Mouse (Mus musculus) limb, embryonic 14.5 days (tissue): ENCODE data around the gene Hist2h2bb. TPM values are rescaled to one million over a fixed set of nuclear protein-coding genes. Genes with fewer than 3 reads are reported as not detected.
"Not testable (repeated sequence)": the region's sequence is repeated elsewhere in the genome, so short reads cannot be mapped to it uniquely, and the experiment has no call there.

Experiments
- ATAC-seq: fragments of 200-750 bp; cut with Nextera tagmentation; 2 replicates; pipeline ENCODE4 v1.8.0; 2017; ENCODE audit warnings: low read depth, moderate number of reproducible peaks, moderate TSS enrichment; ENCODE audit not compliant: low FRiP score
- DNase-seq: peaks from one replicate; pipeline ENCODE4 v3.0.0-alpha.2; 2015; ENCODE audit warnings: low spot score
- H3K27ac ChIP-seq: fragments of 300-500 bp; sonication (generic); replicated peaks from 2 replicates; pipeline ENCODE4 v1.5.1; 2014; ENCODE audit warnings: low read depth, mild to moderate bottlenecking, low read length, moderate library complexity, mixed read lengths
- H3K27me3 ChIP-seq: fragments of 300-500 bp; sonication (generic); 2 replicates; pipeline ENCODE4 v1.6.1; 2014; ENCODE audit warnings: low read length, mixed read lengths; ENCODE audit not compliant: control insufficient read depth, insufficient read depth
- H3K36me3 ChIP-seq: fragments of 300-500 bp; sonication (generic); 2 replicates; pipeline ENCODE4 v1.6.1; 2014; ENCODE audit warnings: mild to moderate bottlenecking, low read length, moderate library complexity, mixed read lengths; ENCODE audit not compliant: control insufficient read depth, insufficient read depth
- H3K4me1 ChIP-seq: fragments of 300-500 bp; sonication (generic); 2 replicates; pipeline ENCODE4 v1.6.1; 2014; ENCODE audit warnings: antibody characterized with exemption, low read length, mixed read lengths; ENCODE audit not compliant: control insufficient read depth, insufficient read depth
- H3K4me2 ChIP-seq: fragments of 300-500 bp; sonication (generic); replicated peaks from 2 replicates; pipeline ENCODE4 v1.6.1; 2014; ENCODE audit warnings: low read depth, mild to moderate bottlenecking, low read length, moderate library complexity; ENCODE audit not compliant: severe bottlenecking
- H3K4me3 ChIP-seq: fragments of 300-500 bp; sonication (generic); replicated peaks from 2 replicates; pipeline ENCODE4 v1.5.1; 2014; ENCODE audit warnings: low read length
- H3K9ac ChIP-seq: fragments of 300-500 bp; sonication (generic); 2 replicates; pipeline ENCODE4 v1.6.1; 2014; ENCODE audit warnings: mild to moderate bottlenecking, low read depth, low read length, moderate library complexity; ENCODE audit not compliant: severe bottlenecking
- H3K9me3 ChIP-seq: fragments of 300-500 bp; sonication (generic); 2 replicates; pipeline ENCODE4 v1.6.1; 2016; ENCODE audit warnings: low read length; ENCODE audit not compliant: control insufficient read depth
- POLR2A ChIP-seq: fragments of 200-500 bp; IDR thresholded peaks from 2 replicates; pipeline ENCODE4 v1.8.0; 2012; ENCODE audit warnings: inconsistent platforms, mild to moderate bottlenecking, moderate library complexity, borderline replicate concordance; ENCODE audit not compliant: insufficient read depth, insufficient read length; ENCODE audit errors: extremely low read depth
- WGBS: fragments of 180-500 bp; shearing (Covaris S2); extraction: QIAGEN DNeasy Blood & Tissue Kit; methylation state at CpG from one replicate; pipeline ENCODE4 v1.1.7; 2014; 5-methylcytosine and 5-hydroxymethylcytosine counted together
- polyA plus RNA-seq, 2 experiments: library from polyadenylated mRNA; depleted of rRNA in 1 of 2; stranded (reverse) in 1 of 2; unstranded in 1 of 2; fragments of >200 nt; fragmentation: Nextera tagmentation in 1 of 2; extraction: Ambion mirVana in 1 of 2; gene quantifications; 2 replicates each; pipeline versions ENCODE4 v1.2.1 to v1.2.3; 2012 to 2014

Hist2h2bb gene
- polyA plus RNA-seq, 2 experiments = 14.3 to 16.1 TPM

- peaks cover 3% of the 10 kb centered on the region; the same call in 1 of the 2 replicates for H3K4me1 ChIP-seq
- H3K27me3 ChIP-seq = no peaks in the 10 kb centered on the region
- H3K9me3 ChIP-seq = no peaks in the 10 kb centered on the region
- no peak overlapping the region for H3K27ac ChIP-seq
- no peaks in the 10 kb centered on the region for H3K36me3 ChIP-seq
- H3K4me2 ChIP-seq = no peak overlapping the region
- ATAC-seq = no peak
- TF ChIP-seq POLR2A = no peak
- no peak for DNase-seq
- no peak overlapping the region for H3K4me3 ChIP-seq
- WGBS = 87% methylated on average over 17 of the region's 17 CpGs
- H3K9ac ChIP-seq = no peak overlapping the region
These were observed 4.3 kb downstream of the Hist2h2bb start for GRCm38 (mm10) chr3:96273591-96274465.

GRCm38 (mm10) chr3:96277428-96277799 is 7.9 kb downstream of the Hist2h2bb start:
- H3K4me1 ChIP-seq = peaks cover 3% of the 10 kb centered on the region; the same call in 1 of the 2 replicates
- H3K9me3 ChIP-seq = no peaks in the 10 kb centered on the region
- peak overlapping the region; percentile 43 for H3K4me3 ChIP-seq
- peak overlapping the region; percentile 71 for H3K4me2 ChIP-seq
- no peak for TF ChIP-seq POLR2A
- peak overlapping the region; percentile 79 for H3K27ac ChIP-seq
- DNase-seq = peak; percentile 50
- H3K27me3 ChIP-seq = no peaks in the 10 kb centered on the region
- WGBS = 13% methylated on average over 8 of the region's 8 CpGs
- no peaks in the 10 kb centered on the region for H3K36me3 ChIP-seq
- ATAC-seq = peak; percentile 20
- H3K9ac ChIP-seq = peak overlapping the region; percentile 59

GRCm38 (mm10) chr3:96277800-96278624 is 8.5 kb downstream of the Hist2h2bb start:
- DNase-seq (peak; percentile 94), ATAC-seq (peak; percentile 95)
- TF ChIP-seq POLR2A = no peak
- H3K9me3 ChIP-seq = no peaks in the 10 kb centered on the region
- peaks cover 3% of the 10 kb centered on the region; the same call in 1 of the 2 replicates for H3K4me1 ChIP-seq
- peak overlapping the region; percentile 43 for H3K4me3 ChIP-seq
- H3K4me2 ChIP-seq = peak overlapping the region; percentile 71
- H3K9ac ChIP-seq = peak overlapping the region; percentile 59
- WGBS = under 1% methylated on average over 49 of the region's 49 CpGs
- no peaks in the 10 kb centered on the region for H3K36me3 ChIP-seq
- H3K27ac ChIP-seq = peak overlapping the region; percentile 84
- H3K27me3 ChIP-seq = no peaks in the 10 kb centered on the region

- ATAC-seq (no peak), DNase-seq (no peak)
- Histone ChIP-seq H3K27ac (no peak overlapping the region), H3K9me3 (no peaks in the 10 kb centered on the region), H3K9ac (no peak overlapping the region), H3K4me2 (no peak overlapping the region), H3K27me3 (no peaks in the 10 kb centered on the region), H3K36me3 (no peaks in the 10 kb centered on the region), H3K4me1 (peaks cover 3% of the 10 kb centered on the region; the same call in 1 of the 2 replicates), H3K4me3 (no peak overlapping the region)
- TF ChIP-seq POLR2A = no peak
- 58% methylated on average over 6 of the region's 6 CpGs for WGBS
These were observed 11.1 kb downstream of the Hist2h2bb start for GRCm38 (mm10) chr3:96280660-96281059.

- Histone ChIP-seq H3K36me3 (no peaks in the 10 kb centered on the region), H3K4me2 (no peak overlapping the region), H3K27ac (no peak overlapping the region), H3K27me3 (no peaks in the 10 kb centered on the region), H3K4me1 (no peaks in the 10 kb centered on the region), H3K9ac (no peak overlapping the region), H3K9me3 (no peaks in the 10 kb centered on the region), H3K4me3 (no peak overlapping the region)
- 19% methylated on average over 4 of the region's 4 CpGs for WGBS
- DNase-seq = peak; percentile 70
- no peak for ATAC-seq
- no peak for TF ChIP-seq POLR2A
These were observed 14.9 kb downstream of the Hist2h2bb start for GRCm38 (mm10) chr3:96284457-96284856.

GRCm38 (mm10) chr3:96287334-96287733 is 17.8 kb downstream of the Hist2h2bb start:
- not testable (repeated sequence) for ATAC-seq, H3K4me1 ChIP-seq, H3K36me3 ChIP-seq, H3K9me3 ChIP-seq, H3K9ac ChIP-seq, DNase-seq, H3K4me2 ChIP-seq, H3K4me3 ChIP-seq, H3K27me3 ChIP-seq, H3K27ac ChIP-seq
- WGBS = 92% methylated on average over 11 of the region's 11 CpGs
